Mouse (Mus musculus): ENCODE measurements around the gene Cd2ap. TPM values are rescaled to one million over a fixed set of nuclear protein-coding genes. Genes with fewer than 3 reads are reported as not detected.
"Not testable (repeated sequence)": the region's sequence is repeated elsewhere in the genome, so short reads cannot be mapped to it uniquely, and the experiment has no call there.

Gene Cd2ap
- polyA plus RNA-seq, 1 experiment: 19.3 TPM

DNA sequence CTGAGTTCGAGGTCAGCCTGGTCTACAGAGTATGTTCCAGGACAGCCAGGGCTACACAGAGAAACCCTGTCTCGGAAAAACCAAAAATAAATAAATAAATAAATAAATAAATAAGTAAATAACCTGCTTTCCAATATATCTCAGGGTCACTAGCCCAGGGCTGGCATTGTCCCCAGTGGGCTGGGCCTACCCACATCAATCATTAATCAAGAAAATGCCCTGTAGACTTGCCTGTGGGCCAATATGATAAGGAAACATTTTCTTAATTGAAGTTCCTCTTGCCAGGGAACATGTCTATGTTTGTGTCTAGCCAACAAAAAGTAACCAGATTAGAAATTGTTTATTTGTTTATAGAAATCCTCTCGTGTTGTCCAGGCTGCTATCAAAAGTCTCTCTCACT lies 31.7 kb upstream of the Cd2ap start:
- H3K27me3 ChIP-seq (ENCODE audit: control insufficient read depth, insufficient read depth, low read length): no peaks in the 10 kb centered on the region
- TF ChIP-seq CTCF (IDR thresholded peaks at IDR 0.05; ENCODE audit: borderline replicate concordance, insufficient read depth, low read depth, low read length): no peak
- no peak for TF ChIP-seq POLR2A (IDR thresholded peaks at IDR 0.05; ENCODE audit: borderline replicate concordance, insufficient read depth, low read length)
- no peak overlapping the region for H3K4me3 ChIP-seq (replicated peaks; ENCODE audit: insufficient read depth, low read depth, low read length)
- 91% methylated on average over 3 of the region's 3 CpGs for WGBS
- H3K4me1 ChIP-seq (ENCODE audit: control insufficient read depth, insufficient read depth, low read length): no peaks in the 10 kb centered on the region
- H3K27ac ChIP-seq (ENCODE audit: insufficient read depth, low read length): no peak overlapping the region
- DNase-seq: no peak

DNA sequence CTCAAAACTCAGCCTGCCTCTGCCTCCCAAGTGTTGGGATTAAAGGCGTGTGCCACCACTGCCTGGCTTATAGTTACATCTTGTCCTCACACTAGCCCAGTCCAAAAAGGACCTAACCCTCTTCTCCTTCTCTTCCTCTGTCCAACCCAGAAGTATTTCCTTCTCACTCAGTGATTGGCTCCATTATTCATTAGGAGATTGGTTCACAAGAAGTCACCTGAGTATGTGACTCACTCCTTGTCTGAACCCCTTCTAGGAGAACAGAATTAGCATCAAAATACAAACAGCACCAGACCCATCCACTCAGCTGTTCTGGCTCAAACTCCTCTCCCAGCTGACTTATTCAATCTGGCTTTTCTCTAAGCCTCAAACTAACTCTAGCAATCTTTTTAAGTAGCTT lies 30.0 kb upstream of the Cd2ap start:
- DNase-seq; H3K27me3 ChIP-seq (ENCODE audit: control insufficient read depth, insufficient read depth, low read length); H3K4me1 ChIP-seq (ENCODE audit: control insufficient read depth, insufficient read depth, low read length); H3K4me3 ChIP-seq (replicated peaks; ENCODE audit: insufficient read depth, low read depth, low read length); H3K27ac ChIP-seq (ENCODE audit: insufficient read depth, low read length): not testable (repeated sequence)
- 89% methylated on average over 1 of the region's 1 CpGs for WGBS

DNA sequence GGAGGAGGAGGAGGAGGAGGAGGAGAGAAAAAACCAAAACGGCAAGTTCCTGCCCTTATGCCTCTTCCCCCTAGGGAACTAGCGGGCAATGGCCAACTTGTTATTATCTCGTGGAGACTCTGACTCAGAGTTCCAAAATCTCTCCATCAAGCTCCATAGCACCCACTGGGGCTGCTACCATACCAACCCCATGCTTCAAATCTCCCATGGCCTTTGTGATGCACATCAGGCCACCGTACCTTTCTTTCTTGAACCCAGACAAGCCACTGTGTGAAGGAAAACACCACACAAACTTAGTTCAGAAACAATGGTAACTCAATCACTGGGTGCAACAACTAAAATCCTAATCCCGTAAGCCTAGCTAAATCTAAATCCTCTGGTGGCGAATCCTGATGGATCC lies 29.5 kb upstream of the Cd2ap start:
- no peak overlapping the region for H3K4me3 ChIP-seq (replicated peaks; ENCODE audit: insufficient read depth, low read depth, low read length)
- TF ChIP-seq CTCF (IDR thresholded peaks at IDR 0.05; ENCODE audit: borderline replicate concordance, insufficient read depth, low read depth, low read length) (no peak), POLR2A (IDR thresholded peaks at IDR 0.05; ENCODE audit: borderline replicate concordance, insufficient read depth, low read length) (no peak)
- no peak overlapping the region for H3K27ac ChIP-seq (ENCODE audit: insufficient read depth, low read length)
- 76% methylated on average over 6 of the region's 6 CpGs for WGBS
- DNase-seq: no peak
- H3K27me3 ChIP-seq (ENCODE audit: control insufficient read depth, insufficient read depth, low read length): no peaks in the 10 kb centered on the region
- H3K4me1 ChIP-seq (ENCODE audit: control insufficient read depth, insufficient read depth, low read length): no peaks in the 10 kb centered on the region

DNA sequence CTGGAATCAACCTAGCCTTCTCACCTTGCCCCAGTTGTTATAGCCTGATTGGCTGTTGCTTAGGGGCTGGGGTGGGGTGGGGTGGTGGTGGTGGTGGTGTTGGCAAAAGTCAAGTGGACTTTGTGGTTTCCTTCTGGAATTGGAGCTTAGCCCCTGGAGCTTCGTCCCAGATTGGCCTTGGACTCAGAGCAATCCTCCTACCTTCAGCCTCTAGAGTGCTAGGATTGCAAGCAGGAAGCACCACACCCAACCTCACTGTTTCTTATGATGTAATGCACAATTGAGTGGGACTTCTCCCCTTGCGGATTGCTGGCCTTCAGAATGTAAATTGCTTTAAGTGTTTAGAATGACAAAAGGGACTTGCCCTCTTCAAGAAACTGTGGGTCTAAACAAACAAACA lies 24.3 kb upstream of the Cd2ap start:
- WGBS: 63% methylated on average over 2 of the region's 2 CpGs
- Histone ChIP-seq H3K4me1 (ENCODE audit: control insufficient read depth, insufficient read depth, low read length) (no peaks in the 10 kb centered on the region), H3K4me3 (replicated peaks; ENCODE audit: insufficient read depth, low read depth, low read length) (no peak overlapping the region), H3K27me3 (ENCODE audit: control insufficient read depth, insufficient read depth, low read length) (no peaks in the 10 kb centered on the region), H3K27ac (ENCODE audit: insufficient read depth, low read length) (no peak overlapping the region)
- no peak for TF ChIP-seq POLR2A (IDR thresholded peaks at IDR 0.05; ENCODE audit: borderline replicate concordance, insufficient read depth, low read length)
- no peak for TF ChIP-seq CTCF (IDR thresholded peaks at IDR 0.05; ENCODE audit: borderline replicate concordance, insufficient read depth, low read depth, low read length)
- DNase-seq: no peak

DNA sequence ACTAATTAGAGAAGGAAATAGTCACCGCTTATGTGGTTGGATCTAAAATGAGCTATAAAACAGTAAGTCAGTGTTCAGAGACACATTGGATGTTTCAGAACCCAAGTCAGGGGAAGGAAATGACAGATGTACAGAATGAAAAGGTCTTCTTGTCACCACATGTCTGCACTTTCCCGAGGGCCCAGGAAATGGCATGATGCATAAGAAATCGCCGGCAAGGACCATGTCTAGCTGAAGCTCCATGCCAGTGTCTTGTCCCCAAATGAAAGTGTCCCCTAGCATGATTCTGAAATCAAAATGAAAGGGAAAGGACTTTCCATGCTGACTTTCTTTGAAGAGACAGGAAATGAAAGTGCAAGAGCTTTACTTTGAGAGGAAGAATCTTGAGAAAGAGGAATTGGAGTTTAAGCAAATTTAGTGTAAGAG lies 10.8 kb upstream of the Cd2ap start:
- H3K4me1 ChIP-seq (ENCODE audit: control insufficient read depth, insufficient read depth, low read length): no peaks in the 10 kb centered on the region
- WGBS: 69% methylated on average over 4 of the region's 4 CpGs
- no peak for TF ChIP-seq POLR2A (IDR thresholded peaks at IDR 0.05; ENCODE audit: borderline replicate concordance, insufficient read depth, low read length)
- no peak for TF ChIP-seq CTCF (IDR thresholded peaks at IDR 0.05; ENCODE audit: borderline replicate concordance, insufficient read depth, low read depth, low read length)
- no peaks in the 10 kb centered on the region for H3K27me3 ChIP-seq (ENCODE audit: control insufficient read depth, insufficient read depth, low read length)
- H3K4me3 ChIP-seq (replicated peaks; ENCODE audit: insufficient read depth, low read depth, low read length): no peak overlapping the region
- no peak overlapping the region for H3K27ac ChIP-seq (ENCODE audit: insufficient read depth, low read length)
- DNase-seq: no peak

DNA sequence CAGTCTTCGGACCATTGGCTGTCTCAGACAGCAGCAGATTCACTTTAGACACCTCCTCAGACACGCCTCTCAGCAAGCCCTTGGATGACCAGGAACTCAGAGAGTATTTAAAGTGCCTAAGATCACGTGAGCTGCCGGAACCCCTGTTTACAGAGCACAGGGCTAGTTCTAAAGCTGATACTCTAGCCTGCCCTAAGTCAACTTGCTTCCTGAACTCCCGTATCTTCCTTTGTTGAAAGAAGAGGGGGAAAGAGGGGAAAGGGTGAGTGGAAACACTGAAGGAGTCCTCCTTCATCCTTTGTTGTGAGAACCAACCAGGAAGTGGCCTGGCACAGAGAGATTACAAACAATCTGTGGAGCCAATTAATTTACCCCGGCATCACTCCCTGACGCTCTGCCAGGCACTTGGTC lies 8.6 kb upstream of the Cd2ap start:
- Histone ChIP-seq H3K4me1 (ENCODE audit: control insufficient read depth, insufficient read depth, low read length) (no peaks in the 10 kb centered on the region), H3K27me3 (ENCODE audit: control insufficient read depth, insufficient read depth, low read length) (no peaks in the 10 kb centered on the region), H3K27ac (ENCODE audit: insufficient read depth, low read length) (no peak overlapping the region), H3K4me3 (replicated peaks; ENCODE audit: insufficient read depth, low read depth, low read length) (no peak overlapping the region)
- WGBS: 72% methylated on average over 7 of the region's 7 CpGs
- DNase-seq: no peak
- no peak for TF ChIP-seq CTCF (IDR thresholded peaks at IDR 0.05; ENCODE audit: borderline replicate concordance, insufficient read depth, low read depth, low read length)
- TF ChIP-seq POLR2A (IDR thresholded peaks at IDR 0.05; ENCODE audit: borderline replicate concordance, insufficient read depth, low read length): no peak

DNA sequence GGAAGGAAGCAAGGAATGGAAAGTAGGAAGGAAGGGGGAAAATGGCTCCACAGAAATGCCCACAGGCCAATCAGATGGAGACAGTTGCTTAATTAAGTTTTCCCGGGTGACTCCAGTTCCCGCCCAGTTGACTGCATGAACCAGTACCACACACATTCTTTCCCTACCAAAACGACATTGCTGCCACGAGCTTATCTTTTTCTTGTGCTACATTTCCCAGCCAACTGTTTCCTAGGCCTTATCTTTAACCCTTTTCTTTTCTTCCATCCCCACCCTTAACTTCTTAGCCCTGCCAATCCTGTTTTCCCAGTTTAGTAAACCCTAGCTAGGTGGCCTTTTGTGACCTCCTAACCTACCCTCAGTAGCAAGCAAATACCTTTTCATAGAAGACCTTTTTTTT lies 7.9 kb upstream of the Cd2ap start:
- no peak overlapping the region for H3K27ac ChIP-seq (ENCODE audit: insufficient read depth, low read length)
- TF ChIP-seq POLR2A (IDR thresholded peaks at IDR 0.05; ENCODE audit: borderline replicate concordance, insufficient read depth, low read length) (no peak), CTCF (IDR thresholded peaks at IDR 0.05; ENCODE audit: borderline replicate concordance, insufficient read depth, low read depth, low read length) (no peak)
- H3K4me1 ChIP-seq (ENCODE audit: control insufficient read depth, insufficient read depth, low read length): no peaks in the 10 kb centered on the region
- no peak overlapping the region for H3K4me3 ChIP-seq (replicated peaks; ENCODE audit: insufficient read depth, low read depth, low read length)
- WGBS: 58% methylated on average over 4 of the region's 4 CpGs
- H3K27me3 ChIP-seq (ENCODE audit: control insufficient read depth, insufficient read depth, low read length): no peaks in the 10 kb centered on the region
- DNase-seq: no peak

DNA sequence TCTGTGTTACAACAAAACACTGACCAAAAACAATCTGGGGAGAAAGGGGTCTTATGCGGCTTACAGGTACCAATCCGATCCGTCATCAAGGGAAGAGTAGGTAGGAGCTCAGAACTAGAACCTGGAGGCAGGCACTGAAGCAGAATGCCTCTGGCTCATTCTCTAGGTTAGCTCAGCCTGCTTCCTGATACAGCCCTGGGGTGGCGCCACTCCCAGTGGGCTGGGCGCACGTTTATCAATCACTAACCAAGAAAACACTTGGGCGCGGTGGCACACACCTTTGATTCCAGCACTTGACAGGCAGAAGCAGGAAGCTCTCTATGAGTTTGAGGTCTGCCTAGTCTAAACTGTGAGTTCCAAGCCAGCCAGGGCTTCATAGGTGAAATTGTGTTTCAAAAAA lies 7.3 kb upstream of the Cd2ap start:
- WGBS: 92% methylated on average over 8 of the region's 8 CpGs
- no peak for DNase-seq
- H3K4me1 ChIP-seq (ENCODE audit: control insufficient read depth, insufficient read depth, low read length): no peaks in the 10 kb centered on the region
- H3K27ac ChIP-seq (ENCODE audit: insufficient read depth, low read length): no peak overlapping the region
- TF ChIP-seq POLR2A (IDR thresholded peaks at IDR 0.05; ENCODE audit: borderline replicate concordance, insufficient read depth, low read length) (no peak), CTCF (IDR thresholded peaks at IDR 0.05; ENCODE audit: borderline replicate concordance, insufficient read depth, low read depth, low read length) (no peak)
- no peak overlapping the region for H3K4me3 ChIP-seq (replicated peaks; ENCODE audit: insufficient read depth, low read depth, low read length)
- H3K27me3 ChIP-seq (ENCODE audit: control insufficient read depth, insufficient read depth, low read length): no peaks in the 10 kb centered on the region

DNA sequence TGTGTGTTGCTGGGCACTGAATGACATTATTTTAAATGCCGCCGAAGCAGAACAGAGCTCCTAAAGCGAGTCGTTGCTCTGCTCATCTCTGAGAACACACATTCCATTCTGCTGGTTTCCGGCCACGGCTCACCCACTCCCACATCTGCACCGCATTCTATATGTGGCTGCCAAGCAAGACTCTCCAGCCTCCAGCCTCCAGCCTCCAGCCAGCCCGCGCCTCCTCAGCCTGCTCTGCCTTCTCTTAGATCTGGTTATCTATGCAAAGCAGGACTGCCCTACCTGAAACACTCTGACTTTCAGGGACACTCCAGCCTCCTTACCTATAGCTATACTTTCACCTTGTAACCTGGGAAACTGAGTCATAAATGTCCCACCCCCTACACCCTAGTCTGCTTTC lies 6.8 kb upstream of the Cd2ap start:
- H3K4me1 ChIP-seq (ENCODE audit: control insufficient read depth, insufficient read depth, low read length): no peaks in the 10 kb centered on the region
- DNase-seq: no peak
- TF ChIP-seq POLR2A (IDR thresholded peaks at IDR 0.05; ENCODE audit: borderline replicate concordance, insufficient read depth, low read length) (no peak), CTCF (IDR thresholded peaks at IDR 0.05; ENCODE audit: borderline replicate concordance, insufficient read depth, low read depth, low read length) (no peak)
- no peak overlapping the region for H3K4me3 ChIP-seq (replicated peaks; ENCODE audit: insufficient read depth, low read depth, low read length)
- WGBS: 50% methylated on average over 9 of the region's 9 CpGs
- H3K27ac ChIP-seq (ENCODE audit: insufficient read depth, low read length): no peak overlapping the region
- H3K27me3 ChIP-seq (ENCODE audit: control insufficient read depth, insufficient read depth, low read length): no peaks in the 10 kb centered on the region

Measured in cerebellum, adult 2 months (tissue).